Mouse (Mus musculus) testis, adult 2 months (tissue): ENCODE data around the gene Rgs18.

Source experiments
- CTCF ChIP-seq: fragments of 200-500 bp; IDR thresholded peaks from 2 replicates; pipeline ENCODE4 v1.5.1; 2012; ENCODE audit warnings: low read depth, mild to moderate bottlenecking, inconsistent platforms, low read length, moderate library complexity; ENCODE audit not compliant: control insufficient read depth, insufficient read depth, insufficient replicate concordance
- POLR2A ChIP-seq: fragments of 200-500 bp; IDR thresholded peaks from 2 replicates; pipeline ENCODE4 v1.6.1; 2012; ENCODE audit warnings: low read depth, mild to moderate bottlenecking, inconsistent platforms, low read length, moderate library complexity; ENCODE audit not compliant: control insufficient read depth

DNA sequence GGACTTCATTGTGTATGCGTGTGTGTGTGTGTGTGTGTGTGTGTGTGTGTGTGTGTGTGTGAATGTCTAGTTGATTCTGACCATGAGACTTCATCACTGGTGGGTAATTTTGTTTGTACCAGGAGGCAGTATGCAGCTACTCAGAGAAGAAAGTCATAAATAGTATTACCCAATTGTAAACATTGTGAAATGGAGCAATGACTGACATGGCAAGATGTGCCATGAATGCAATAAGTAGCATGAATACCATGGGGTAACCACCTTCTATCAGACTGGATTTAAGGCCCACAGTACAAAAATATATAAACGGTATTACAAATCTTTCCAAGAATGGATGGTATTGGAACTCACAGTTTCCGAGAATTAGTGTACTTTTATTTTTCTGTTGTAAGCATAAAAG lies 14.4 kb downstream of the Rgs18 start:
- TF ChIP-seq CTCF (no peak), POLR2A (no peak)
